Comparison of ENCODE assay signal across 20 mouse cellular contexts in genomic region chr8:110888441-110888840, GRCm38 (mm10). TPM values are rescaled to one million over a fixed set of nuclear protein-coding genes. Genes with fewer than 3 reads are reported as not detected.
DNase-seq lines count a peak whose midpoint lies in the region; ATAC-seq and TF ChIP-seq lines count a peak whose summit lies in the region.
"Had no signal": no experiment of that assay in that cellular context is flagged by ENCODE, and none has a peak within 500 bp of the region (broad histone marks: within the 10 kb centered on the region; RNA-seq: fewer than 3 reads in every experiment).

No protein-coding gene starts in this region.

- H3K4me1 ChIP-seq in midbrain, postnatal 0 days (ENCODE audit: insufficient read depth, low read length) = no peaks in the 10 kb centered on the region
- H3K4me1 ChIP-seq in midbrain, embryonic 10.5 days = peaks cover 4% of the 10 kb centered on the region
- no peaks in the 10 kb centered on the region for H3K4me1 ChIP-seq in midbrain, embryonic 15.5 days
- H3K4me1 ChIP-seq: embryonic facial prominence, embryonic 15.5 days; forebrain, embryonic 10.5 days; hindbrain, embryonic 15.5 days; limb, embryonic 15.5 days; neural tube, embryonic 12.5 days had no signal

- peaks cover 30% of the 10 kb centered on the region for H3K36me3 ChIP-seq in midbrain, postnatal 0 days (ENCODE audit: insufficient read depth, low read length)
- H3K36me3 ChIP-seq in midbrain, embryonic 10.5 days = peaks cover 90% of the 10 kb centered on the region
- peaks cover 4% of the 10 kb centered on the region for H3K36me3 ChIP-seq in midbrain, embryonic 15.5 days (replicated peaks)

- no peak for ATAC-seq in midbrain, postnatal 0 days (ENCODE audit: low FRiP score)
- no peak for ATAC-seq in midbrain, embryonic 15.5 days (replicated peaks)
- ATAC-seq: CD4-positive, CD25-positive, alpha-beta regulatory T cell, adult 4 months; intestine, embryonic 16.5 days had no signal

- DNase-seq in midbrain, postnatal 0 days (ENCODE audit: low spot score) = peak; percentile 34
- no peak for DNase-seq in midbrain, embryonic 10.5 days (ENCODE audit: low spot score)
- DNase-seq in cerebellum, adult 18-20 months = peak; percentile 85 to 90
- peak; percentile 90 for DNase-seq in cerebellum, postnatal 25 days
- no peak for DNase-seq in spleen, postnatal 4 days (ENCODE audit: low spot score in 2 of 2)
- no peak for DNase-seq in adrenal gland, postnatal 10 days
- DNase-seq: heart, postnatal 36 days; lung, postnatal 10 days; right cerebral cortex, postnatal 25 days; thymus, postnatal 14 days had no signal

- no peaks in the 10 kb centered on the region for H3K9me3 ChIP-seq in midbrain, postnatal 0 days (ENCODE audit: low read length)
- H3K9me3 ChIP-seq in midbrain, embryonic 10.5 days (replicated peaks) = no peaks in the 10 kb centered on the region
- H3K9me3 ChIP-seq in midbrain, embryonic 15.5 days = no peaks in the 10 kb centered on the region
- H3K9me3 ChIP-seq: embryonic facial prominence, embryonic 15.5 days; forebrain, embryonic 10.5 days; heart, embryonic 13.5 days; hindbrain, embryonic 15.5 days; limb, embryonic 15.5 days; neural tube, embryonic 12.5 days had no signal

- no peak overlapping the region for H3K4me3 ChIP-seq in midbrain, postnatal 0 days (ENCODE audit: low read depth, low read length)
- H3K4me3 ChIP-seq in midbrain, embryonic 10.5 days = no peak overlapping the region
- no peak overlapping the region for H3K4me3 ChIP-seq in midbrain, embryonic 15.5 days
- H3K4me3 ChIP-seq: embryonic facial prominence, embryonic 15.5 days; forebrain, embryonic 10.5 days; heart, embryonic 13.5 days; hindbrain, embryonic 15.5 days; limb, embryonic 15.5 days; megakaryocyte, embryonic 14.5 days; neural tube, embryonic 12.5 days had no signal

- H3K4me2 ChIP-seq in midbrain, postnatal 0 days (ENCODE audit: low read depth, low read length, poor library complexity, severe bottlenecking) = no peak overlapping the region
- H3K4me2 ChIP-seq in midbrain, embryonic 15.5 days = no peak overlapping the region
- H3K4me2 ChIP-seq: embryonic facial prominence, embryonic 15.5 days; heart, embryonic 13.5 days; hindbrain, embryonic 15.5 days; limb, embryonic 15.5 days; neural tube, embryonic 12.5 days had no signal

- no peaks in the 10 kb centered on the region for H3K27me3 ChIP-seq in midbrain, postnatal 0 days (ENCODE audit: insufficient read depth, low read length)
- H3K27me3 ChIP-seq in midbrain, embryonic 10.5 days (ENCODE audit: low read depth, poor library complexity, severe bottlenecking) = no peaks in the 10 kb centered on the region
- H3K27me3 ChIP-seq in midbrain, embryonic 15.5 days (replicated peaks) = no peaks in the 10 kb centered on the region
- H3K27me3 ChIP-seq: embryonic facial prominence, embryonic 15.5 days; heart, embryonic 13.5 days; hindbrain, embryonic 15.5 days; limb, embryonic 15.5 days; megakaryocyte, embryonic 14.5 days; neural tube, embryonic 12.5 days had no signal

- TF ChIP-seq CTCF in midbrain, postnatal 0 days (IDR thresholded peaks at IDR 0.05) = no peak

- H3K9ac ChIP-seq in midbrain, postnatal 0 days (replicated peaks; ENCODE audit: low read length, poor library complexity, severe bottlenecking) = no peak overlapping the region
- H3K9ac ChIP-seq in midbrain, embryonic 15.5 days = no peak overlapping the region
- H3K9ac ChIP-seq: embryonic facial prominence, embryonic 15.5 days; heart, embryonic 13.5 days; hindbrain, embryonic 15.5 days; limb, embryonic 15.5 days; neural tube, embryonic 12.5 days had no signal

- 91% methylated on average over 8 of the region's 8 CpGs for WGBS in midbrain, postnatal 0 days
- WGBS in midbrain, embryonic 10.5 days = 96% methylated on average over 8 of the region's 8 CpGs
- WGBS in midbrain, embryonic 15.5 days = 91% methylated on average over 8 of the region's 8 CpGs

- H3K27ac ChIP-seq in midbrain, postnatal 0 days (ENCODE audit: low read depth, low read length) = no peak overlapping the region
- H3K27ac ChIP-seq in midbrain, embryonic 10.5 days (replicated peaks) = no peak overlapping the region
- no peak overlapping the region for H3K27ac ChIP-seq in midbrain, embryonic 15.5 days
- H3K27ac ChIP-seq: embryonic facial prominence, embryonic 15.5 days; forebrain, embryonic 10.5 days; heart, embryonic 13.5 days; hindbrain, embryonic 15.5 days; neural tube, embryonic 12.5 days had no signal

RNA-seq across cellular contexts. Expression of gene Fuk, which starts 13.8 kb away (rescaled TPM):
- total RNA-seq in midbrain, postnatal 0 days (2014; rRNA removed) = 11.8 and 15.5 TPM in 2 replicates
- 3.5 and 4.4 TPM in 2 replicates for polyA plus RNA-seq in midbrain, postnatal 0 days (2015; fragmentation: Nextera tagmentation; extraction: Ambion mirVana)
- 12.2 and 12.7 TPM in 2 replicates for polyA plus RNA-seq in midbrain, embryonic 10.5 days (2016; fragmentation: Nextera tagmentation; extraction: Ambion mirVana)
- 7.3 and 8.0 TPM in 2 replicates for polyA plus RNA-seq in midbrain, embryonic 15.5 days (2015; fragmentation: Nextera tagmentation; extraction: Ambion mirVana)
- 10 to 100 TPM in 1 of 2 experiments, 1 to 10 TPM in 1; 7.9 to 10.6 TPM for total RNA-seq in adrenal gland, postnatal 10 days (2021)

RNA-seq across cellular contexts. Expression of gene St3gal2, which starts 31.3 kb away (rescaled TPM):
- 39.7 and 45.7 TPM in 2 replicates for total RNA-seq in midbrain, postnatal 0 days (2014; rRNA removed)
- 20.4 and 21.3 TPM in 2 replicates for polyA plus RNA-seq in midbrain, postnatal 0 days (2015; fragmentation: Nextera tagmentation; extraction: Ambion mirVana)
- polyA plus RNA-seq in midbrain, embryonic 10.5 days (2016; fragmentation: Nextera tagmentation; extraction: Ambion mirVana) = 24.3 and 25.4 TPM in 2 replicates
- polyA plus RNA-seq in midbrain, embryonic 15.5 days (2015; fragmentation: Nextera tagmentation; extraction: Ambion mirVana) = 28.0 and 29.2 TPM in 2 replicates
- 10 to 100 TPM; 23.6 to 26.6 TPM for total RNA-seq in adrenal gland, postnatal 10 days (2021)

RNA-seq across cellular contexts. Expression of gene Sf3b3, which starts 41.9 kb away (rescaled TPM):
- 82.9 and 93.2 TPM in 2 replicates for total RNA-seq in midbrain, postnatal 0 days (2014; rRNA removed)
- 59.8 and 65.0 TPM in 2 replicates for polyA plus RNA-seq in midbrain, postnatal 0 days (2015; fragmentation: Nextera tagmentation; extraction: Ambion mirVana)
- polyA plus RNA-seq in midbrain, embryonic 10.5 days (2016; fragmentation: Nextera tagmentation; extraction: Ambion mirVana) = 222 and 225 TPM in 2 replicates
- 99.3 and 101 TPM in 2 replicates for polyA plus RNA-seq in midbrain, embryonic 15.5 days (2015; fragmentation: Nextera tagmentation; extraction: Ambion mirVana)
- 10 to 100 TPM; 61.0 to 74.0 TPM for total RNA-seq in adrenal gland, postnatal 10 days (2021)

RNA-seq across cellular contexts. Expression of gene Cog4, which starts 42.0 kb away (rescaled TPM):
- total RNA-seq in midbrain, postnatal 0 days (2014; rRNA removed) = 45.8 and 50.9 TPM in 2 replicates
- 51.0 and 53.9 TPM in 2 replicates for polyA plus RNA-seq in midbrain, postnatal 0 days (2015; fragmentation: Nextera tagmentation; extraction: Ambion mirVana)
- polyA plus RNA-seq in midbrain, embryonic 10.5 days (2016; fragmentation: Nextera tagmentation; extraction: Ambion mirVana) = 75.4 and 78.2 TPM in 2 replicates
- polyA plus RNA-seq in midbrain, embryonic 15.5 days (2015; fragmentation: Nextera tagmentation; extraction: Ambion mirVana) = 74.9 and 77.1 TPM in 2 replicates
- total RNA-seq in adrenal gland, postnatal 10 days (2021) = 10 to 100 TPM; 75.3 to 89.4 TPM

Comparison
In these comparisons a context has a peak if more than half of its experiments do, and no peak if none do; other contexts are left out.
1. DNase-seq: peak in midbrain, postnatal 0 days (single experiment), cerebellum, adult 18-20 months (2 of 2) and cerebellum, postnatal 25 days (2 of 2); none in midbrain, embryonic 10.5 days (single experiment), spleen, postnatal 4 days (0 of 2) and adrenal gland, postnatal 10 days (single experiment).